Mouse (Mus musculus) mammary gland, adult 2 months (tissue): ENCODE data around the gene Gm13040. TPM values are rescaled to one million over a fixed set of nuclear protein-coding genes. Genes with fewer than 3 reads are reported as not detected.

ENCODE experiments used
- polyA plus RNA-seq: library from polyadenylated mRNA; depleted of rRNA; stranded (reverse); fragments of >200 nt; gene quantifications from 2 replicates; pipeline ENCODE4 v1.2.3, GENCODE M21; 2012; ENCODE audit warnings: low replicate concordance; rRNA removed

The Gm13040 gene
- not detected in 2 replicates for polyA plus RNA-seq

DNA sequence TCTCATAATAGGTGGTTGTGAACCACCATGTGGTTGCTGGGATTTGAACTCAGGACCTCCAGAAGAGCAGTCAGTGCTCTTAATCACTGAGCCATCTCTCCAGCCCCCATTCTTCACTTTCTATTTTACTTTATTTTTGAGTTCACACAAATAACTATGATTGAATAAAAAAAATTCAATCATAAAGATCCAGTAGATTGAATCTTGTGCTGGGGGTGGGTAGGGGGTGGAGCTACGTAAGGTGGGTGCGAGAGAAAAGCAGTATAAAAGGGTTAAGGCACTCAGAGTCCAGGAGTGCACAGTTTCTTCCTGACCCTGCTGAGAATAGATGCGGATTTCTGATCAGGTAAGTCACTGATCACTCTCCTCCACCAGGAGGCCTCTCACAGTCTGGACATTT lies at the start of gene Gm13040:
Gene Gm13040 (plus strand): TSS at position 301 of the 400 bp plus-strand sequence.

GRCm38 (mm10) chr4:143511043-143511442 lies 24.7 kb upstream of the Gm13040 start, which contains the start of gene Gm13043:
Gene Gm13043, plus strand, starts transcription at chr4:143511343.

GRCm38 (mm10) chr4:143551400-143551799 lies 15.6 kb downstream of the Gm13040 start, which contains the start of the genes BC080695 and Gm13057:
Gene BC080695, plus strand, starts transcription at chr4:143551700.
Gene Gm13057, plus strand, starts transcription at chr4:143551709.

Other genes starting within 250 kb of the Gm13040 start
- 4.9 and 9.3 TPM in 2 replicates for gene Pdpn, start 236.4 kb upstream of the Gm13040 start, polyA plus RNA-seq
- 8.2 TPM in 1 of 2 replicates, not detected in the other for gene Lrrc38, start 186.2 kb upstream of the Gm13040 start, polyA plus RNA-seq
- not detected in 2 replicates for gene Pramel1, start 141.5 kb upstream of the Gm13040 start, polyA plus RNA-seq
- 5.3 and 9.7 TPM in 2 replicates for gene Pramef8, start 123.5 kb upstream of the Gm13040 start, polyA plus RNA-seq
- not detected in 2 replicates for gene Oog4, start 85.6 kb upstream of the Gm13040 start, polyA plus RNA-seq
- not detected in 2 replicates for gene Gm13043, start 24.6 kb upstream of the Gm13040 start, polyA plus RNA-seq
- not detected in 2 replicates for gene BC080695, start 15.7 kb downstream of the Gm13040 start, polyA plus RNA-seq
- not detected in 2 replicates for gene Gm13057, start 15.8 kb downstream of the Gm13040 start, polyA plus RNA-seq
- gene Gm13083, start 79.0 kb downstream of the Gm13040 start, polyA plus RNA-seq, result not detected in 2 replicates
- gene Gm13088, start 121.3 kb downstream of the Gm13040 start, polyA plus RNA-seq, result not detected in 2 replicates
- gene Gm13089, start 166.8 kb downstream of the Gm13040 start, polyA plus RNA-seq, result not detected in 2 replicates
- gene Gm13078, start 183.5 kb downstream of the Gm13040 start, polyA plus RNA-seq, result not detected in 2 replicates